Mouse (Mus musculus) neural tube, embryonic 13.5 days (tissue): ENCODE results near the gene Egfl8. TPM values are rescaled to one million over a fixed set of nuclear protein-coding genes. Genes with fewer than 3 reads are reported as not detected.
A peak's percentile ranks its signal among the peaks of the same experiment; 100 is the strongest.

Experiments used
- ATAC-seq: fragments of 200-750 bp; cut with Nextera tagmentation; 2 replicates; pipeline ENCODE4 v1.8.0; 2017; ENCODE audit warnings: low read depth, mild to moderate bottlenecking, moderate TSS enrichment, moderate library complexity
- H3K27ac ChIP-seq: fragments of 300-500 bp; sonication (generic); replicated peaks from 2 replicates; pipeline ENCODE4 v1.5.1; 2015; ENCODE audit warnings: moderate library complexity, mild to moderate bottlenecking, inconsistent platforms
- H3K27me3 ChIP-seq: fragments of 300-500 bp; sonication (generic); 2 replicates; pipeline ENCODE4 v1.6.1; 2015; ENCODE audit warnings: mild to moderate bottlenecking, inconsistent platforms
- H3K36me3 ChIP-seq: fragments of 300-500 bp; sonication (generic); 2 replicates; pipeline ENCODE4 v1.6.1; 2015; ENCODE audit warnings: mild to moderate bottlenecking, inconsistent platforms
- H3K4me1 ChIP-seq: fragments of 300-500 bp; sonication (generic); replicated peaks from 2 replicates; pipeline ENCODE4 v1.6.1; 2015; ENCODE audit warnings: inconsistent platforms
- H3K4me2 ChIP-seq: fragments of 300-500 bp; sonication (generic); 2 replicates; pipeline ENCODE4 v1.6.1; 2015; ENCODE audit warnings: inconsistent platforms, mild to moderate bottlenecking, moderate library complexity
- H3K4me3 ChIP-seq: fragments of 300-500 bp; sonication (generic); 2 replicates; pipeline ENCODE4 v1.5.1; 2015; ENCODE audit warnings: mild to moderate bottlenecking, inconsistent platforms
- H3K9ac ChIP-seq: fragments of 300-500 bp; sonication (generic); 2 replicates; pipeline ENCODE4 v1.6.1; 2015; ENCODE audit warnings: moderate library complexity, mild to moderate bottlenecking, inconsistent platforms
- H3K9me3 ChIP-seq: fragments of 300-500 bp; sonication (generic); 2 replicates; pipeline ENCODE4 v1.6.1; 2016; ENCODE audit warnings: inconsistent platforms
- WGBS: fragments of 180-500 bp; shearing (Covaris S2); methylation state at CpG from one replicate; pipeline ENCODE4 v1.1.7; 2015; 5-methylcytosine and 5-hydroxymethylcytosine counted together
- polyA plus RNA-seq: library from polyadenylated mRNA; unstranded; fragments of >200 nt; fragmentation: Nextera tagmentation; extraction: Ambion mirVana; gene quantifications from 2 replicates; pipeline ENCODE4 v1.2.1, GENCODE M21; 2015

The Egfl8 gene
- polyA plus RNA-seq, 1 experiment from 2014 or later = 28.4 TPM

GRCm38 (mm10) chr17:34576577-34576976 lies 39.2 kb downstream of the Egfl8 start:
- Histone ChIP-seq H3K27me3 (no peaks in the 10 kb centered on the region), H3K27ac (no peak overlapping the region), H3K4me1 (no peaks in the 10 kb centered on the region), H3K9me3 (no peaks in the 10 kb centered on the region), H3K4me2 (no peak overlapping the region), H3K36me3 (no peaks in the 10 kb centered on the region), H3K9ac (no peak overlapping the region), H3K4me3 (no peak overlapping the region)
- ATAC-seq = no peak
- WGBS = 74% methylated on average over 5 of the region's 5 CpGs

DNA sequence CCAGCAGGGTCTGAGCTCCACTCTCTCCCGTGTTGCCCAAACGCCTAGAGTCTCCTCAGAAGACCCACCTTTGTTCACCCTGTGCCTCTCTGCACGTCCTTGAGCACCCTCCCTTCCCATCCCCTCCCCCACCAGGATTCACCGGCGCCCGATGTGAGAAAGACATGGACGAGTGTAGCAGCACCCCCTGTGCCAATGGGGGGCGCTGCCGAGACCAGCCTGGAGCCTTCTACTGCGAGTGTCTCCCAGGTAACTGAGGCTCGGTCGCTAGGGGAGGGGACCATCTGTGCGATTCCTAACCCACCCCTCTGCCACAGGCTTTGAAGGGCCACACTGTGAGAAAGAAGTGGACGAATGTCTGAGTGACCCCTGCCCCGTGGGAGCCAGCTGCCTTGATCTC lies 43.4 kb downstream of the Egfl8 start:
- H3K27ac ChIP-seq = no peak overlapping the region
- no peaks in the 10 kb centered on the region for H3K9me3 ChIP-seq
- no peaks in the 10 kb centered on the region for H3K27me3 ChIP-seq
- 14% methylated on average over 15 of the region's 15 CpGs for WGBS
- no peaks in the 10 kb centered on the region for H3K4me1 ChIP-seq
- H3K4me3 ChIP-seq = no peak overlapping the region
- no peaks in the 10 kb centered on the region for H3K36me3 ChIP-seq
- ATAC-seq = no peak
- H3K9ac ChIP-seq = no peak overlapping the region
- H3K4me2 ChIP-seq = no peak overlapping the region

GRCm38 (mm10) chr17:34571875-34572274 lies 43.9 kb downstream of the Egfl8 start:
- H3K9me3 ChIP-seq = no peaks in the 10 kb centered on the region
- H3K36me3 ChIP-seq = no peaks in the 10 kb centered on the region
- H3K4me2 ChIP-seq = no peak overlapping the region
- H3K4me3 ChIP-seq = no peak overlapping the region
- 14% methylated on average over 5 of the region's 5 CpGs for WGBS
- no peaks in the 10 kb centered on the region for H3K4me1 ChIP-seq
- H3K9ac ChIP-seq = no peak overlapping the region
- ATAC-seq = no peak
- H3K27ac ChIP-seq = no peak overlapping the region
- H3K27me3 ChIP-seq = no peaks in the 10 kb centered on the region

DNA sequence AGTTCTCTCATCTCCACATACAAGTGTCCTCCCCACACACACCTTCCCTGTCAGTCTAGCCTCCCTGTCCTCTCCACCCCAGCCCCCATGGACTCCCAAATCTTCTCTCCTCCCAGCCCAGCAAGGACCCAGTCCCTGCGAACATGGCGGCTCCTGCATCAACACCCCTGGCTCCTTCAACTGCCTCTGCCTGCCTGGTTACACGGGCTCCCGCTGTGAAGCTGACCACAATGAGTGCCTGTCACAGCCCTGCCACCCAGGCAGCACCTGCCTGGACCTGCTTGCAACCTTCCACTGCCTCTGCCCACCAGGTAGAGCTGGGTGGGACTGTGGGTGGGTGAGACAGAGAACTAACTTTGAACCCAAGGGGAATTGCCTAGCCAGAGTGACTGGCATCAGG lies 45.9 kb downstream of the Egfl8 start:
- ATAC-seq = no peak
- H3K36me3 ChIP-seq = no peaks in the 10 kb centered on the region
- H3K4me1 ChIP-seq = no peaks in the 10 kb centered on the region
- no peaks in the 10 kb centered on the region for H3K27me3 ChIP-seq
- H3K9ac ChIP-seq = no peak overlapping the region
- H3K4me3 ChIP-seq = no peak overlapping the region
- 73% methylated on average over 4 of the region's 4 CpGs for WGBS
- no peaks in the 10 kb centered on the region for H3K9me3 ChIP-seq
- no peak overlapping the region for H3K27ac ChIP-seq
- no peak overlapping the region for H3K4me2 ChIP-seq

GRCm38 (mm10) chr17:34568421-34568820 lies 47.4 kb downstream of the Egfl8 start:
- Histone ChIP-seq H3K9me3 (no peaks in the 10 kb centered on the region), H3K27me3 (no peaks in the 10 kb centered on the region), H3K27ac (no peak overlapping the region), H3K4me2 (no peak overlapping the region), H3K4me3 (no peak overlapping the region), H3K4me1 (peaks cover 8% of the 10 kb centered on the region), H3K9ac (no peak overlapping the region), H3K36me3 (no peaks in the 10 kb centered on the region)
- WGBS = 78% methylated on average over 13 of the region's 13 CpGs
- no peak for ATAC-seq

DNA sequence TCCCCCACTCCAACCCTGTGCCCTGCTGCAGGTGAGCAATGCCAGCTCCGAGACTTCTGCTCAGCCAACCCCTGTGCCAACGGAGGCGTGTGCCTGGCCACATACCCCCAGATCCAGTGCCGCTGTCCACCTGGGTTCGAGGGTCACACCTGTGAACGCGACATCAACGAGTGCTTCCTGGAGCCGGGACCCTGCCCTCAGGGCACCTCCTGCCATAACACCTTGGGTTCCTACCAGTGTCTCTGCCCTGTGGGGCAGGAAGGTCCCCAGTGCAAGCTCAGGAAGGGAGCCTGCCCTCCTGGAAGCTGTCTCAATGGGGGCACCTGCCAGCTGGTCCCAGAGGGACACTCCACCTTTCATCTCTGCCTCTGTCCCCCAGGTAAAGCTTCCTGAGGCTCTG lies 48.5 kb downstream of the Egfl8 start:
- no peak overlapping the region for H3K4me3 ChIP-seq
- 70% methylated on average over 9 of the region's 9 CpGs for WGBS

DNA sequence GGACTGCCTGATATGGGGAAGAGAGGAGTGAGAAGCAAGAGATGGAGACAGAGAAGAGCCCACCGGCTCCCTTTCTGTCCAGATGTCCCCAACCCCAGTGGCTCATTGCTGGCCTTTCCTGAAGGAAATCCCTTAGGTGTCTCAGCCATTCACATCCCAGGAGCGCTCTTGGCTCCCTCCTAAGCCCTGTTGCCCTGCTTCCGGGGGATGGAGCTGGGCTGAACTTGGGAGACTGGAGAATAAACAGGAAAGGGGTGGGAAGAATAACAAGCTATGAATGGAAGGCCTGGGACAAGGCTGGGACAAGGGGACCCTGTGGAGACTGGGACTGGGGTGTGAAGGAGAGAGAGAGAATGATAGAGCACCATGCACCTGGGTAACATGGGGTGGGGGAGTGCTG lies 51.0 kb downstream of the Egfl8 start:
- peak overlapping the region; percentile 26 for H3K4me2 ChIP-seq
- no peaks in the 10 kb centered on the region for H3K9me3 ChIP-seq
- 57% methylated on average over 3 of the region's 3 CpGs for WGBS
- 0 out of 2 replicates have a peak overlapping the region, but pooled peaks have one; percentile 2 for H3K4me3 ChIP-seq
- H3K27ac ChIP-seq = peak overlapping the region; percentile 69
- H3K27me3 ChIP-seq = no peaks in the 10 kb centered on the region
- no peak overlapping the region for H3K9ac ChIP-seq
- ATAC-seq = peak; percentile 38; the same call in 1 of the 2 replicates
- H3K4me1 ChIP-seq = peaks cover 8% of the 10 kb centered on the region
- no peaks in the 10 kb centered on the region for H3K36me3 ChIP-seq

More for the DNA sequence above, 48.5 kb downstream of the Egfl8 start:
- Histone ChIP-seq H3K36me3 (no peaks in the 10 kb centered on the region), H3K27ac (no peak overlapping the region), H3K9me3 (no peaks in the 10 kb centered on the region), H3K9ac (no peak overlapping the region), H3K27me3 (no peaks in the 10 kb centered on the region), H3K4me2 (no peak overlapping the region), H3K4me1 (peaks cover 8% of the 10 kb centered on the region)
- ATAC-seq = no peak

GRCm38 (mm10) chr17:34564003-34564421 lies 51.8 kb downstream of the Egfl8 start, which contains the start of gene Notch4:
TSS of gene Notch4 (plus strand) at chr17:34564268.
- Histone ChIP-seq H3K4me2 (peak within 1 kb of the TSS; percentile 26), H3K27me3 (no peaks in the 10 kb centered on the region), H3K36me3 (no peaks in the 10 kb centered on the region), H3K4me3 (0 out of 2 replicates have a peak within 1 kb of the TSS, but pooled peaks have one; percentile 2), H3K9me3 (no peaks in the 10 kb centered on the region), H3K27ac (peak within 1 kb of the TSS; percentile 69), H3K4me1 (peaks cover 8% of the 10 kb centered on the region), H3K9ac (peak within 1 kb of the TSS; percentile 41; the same call in 1 of the 2 replicates)
- WGBS = 5% methylated on average over 6 of the region's 6 CpGs
- no peak for ATAC-seq

GRCm38 (mm10) chr17:34563354-34563753 lies 52.4 kb downstream of the Egfl8 start:
- H3K9ac ChIP-seq = no peak overlapping the region
- no peak for ATAC-seq

More at GRCm38 (mm10) chr17:34563354-34563753, 52.4 kb downstream of the Egfl8 start:
- no peaks in the 10 kb centered on the region for H3K27me3 ChIP-seq
- no peak overlapping the region for H3K4me2 ChIP-seq
- H3K36me3 ChIP-seq = no peaks in the 10 kb centered on the region
- H3K9me3 ChIP-seq = no peaks in the 10 kb centered on the region
- H3K27ac ChIP-seq = no peak overlapping the region
- no peak overlapping the region for H3K4me3 ChIP-seq
- WGBS = 68% methylated on average over 11 of the region's 11 CpGs
- peaks cover 8% of the 10 kb centered on the region for H3K4me1 ChIP-seq

Other genes with a start within 250 kb of the Egfl8 start
- not detected in 2 replicates for gene Btnl1, start 238.8 kb downstream of the Egfl8 start, polyA plus RNA-seq
- gene BC051142, start 217.2 kb downstream of the Egfl8 start, polyA plus RNA-seq = 2.7 and 2.8 TPM in 2 replicates
- not detected in 2 replicates for gene Btnl4, start 138.7 kb downstream of the Egfl8 start, polyA plus RNA-seq
- gene Btnl6, start 98.6 kb downstream of the Egfl8 start, polyA plus RNA-seq = not detected in 2 replicates
- 5.4 and 9.5 TPM in 2 replicates for gene Notch4, start 51.7 kb downstream of the Egfl8 start, polyA plus RNA-seq
- 4.8 and 5.3 TPM in 2 replicates for gene Gpsm3, start 26.2 kb downstream of the Egfl8 start, polyA plus RNA-seq
- 9.2 and 10.2 TPM in 2 replicates for gene Pbx2, start 24.7 kb downstream of the Egfl8 start, polyA plus RNA-seq
- gene Ager, start 18.1 kb downstream of the Egfl8 start, polyA plus RNA-seq = 2.0 and 2.2 TPM in 2 replicates
- gene Rnf5, start 12.3 kb downstream of the Egfl8 start, polyA plus RNA-seq = 260 and 270 TPM in 2 replicates
- gene Agpat1, start 11.7 kb downstream of the Egfl8 start, polyA plus RNA-seq = 89.5 and 99.6 TPM in 2 replicates
- gene Ppt2, start 12.5 kb upstream of the Egfl8 start, polyA plus RNA-seq = 23.7 and 25.0 TPM in 2 replicates
- 3.8 and 4.2 TPM in 2 replicates for gene Prrt1, start 13.6 kb upstream of the Egfl8 start, polyA plus RNA-seq
- gene Fkbpl, start 28.8 kb upstream of the Egfl8 start, polyA plus RNA-seq = 17.1 and 18.6 TPM in 2 replicates
- 106 TPM in 2 replicates for gene Atf6b, start 31.2 kb upstream of the Egfl8 start, polyA plus RNA-seq
- 0.11 and 0.14 TPM in 2 replicates for gene Tnxb, start 54.6 kb upstream of the Egfl8 start, polyA plus RNA-seq
- not detected in 2 replicates for gene C4b, start 127.9 kb upstream of the Egfl8 start, polyA plus RNA-seq
- not detected in 2 replicates for gene Cyp21a1, start 188.6 kb upstream of the Egfl8 start, polyA plus RNA-seq
- gene Stk19, start 221.0 kb upstream of the Egfl8 start, polyA plus RNA-seq = 31.6 and 34.2 TPM in 2 replicates
- gene Dxo, start 221.0 kb upstream of the Egfl8 start, polyA plus RNA-seq = 63.0 and 63.2 TPM in 2 replicates
- gene Skiv2l, start 234.2 kb upstream of the Egfl8 start, polyA plus RNA-seq = 49.7 and 57.1 TPM in 2 replicates
- gene Nelfe, start 234.4 kb upstream of the Egfl8 start, polyA plus RNA-seq = 81.6 and 90.5 TPM in 2 replicates
- 1.8 and 2.9 TPM in 2 replicates for gene Cfb, start 246.5 kb upstream of the Egfl8 start, polyA plus RNA-seq